Mouse (Mus musculus) gastrocnemius, adult 2 months (tissue): ENCODE measurements at regions not wholly inside any gene's neighbourhood (a gene's known extent, or its start where the extent isn't known, plus 50 kb on each side); places are given as distances from the start of the nearest gene placed in this dataset.
A peak's percentile ranks its signal among the peaks of the same experiment; 100 is the strongest.
"Not testable (repeated sequence)": the region's sequence is repeated elsewhere in the genome, so short reads cannot be mapped to it uniquely, and the experiment has no call there.

Experiments
- DNase-seq: peaks from one replicate; pipeline ENCODE4 v3.0.0; 2022
- H3K27ac ChIP-seq: fragments of 200-600 bp; 2 replicates; pipeline ENCODE4 v1.8.1; 2022; ENCODE audit warnings: mild to moderate bottlenecking
- H3K4me3 ChIP-seq: fragments of 200-600 bp; 2 replicates; pipeline ENCODE4 v1.8.1; 2022; ENCODE audit warnings: mild to moderate bottlenecking, moderate library complexity
- CTCF ChIP-seq: fragments of 200-600 bp; IDR thresholded peaks from 2 replicates; pipeline ENCODE4 v1.8.1; 2022; ENCODE audit warnings: antibody characterized with exemption, mild to moderate bottlenecking, moderate library complexity
- intact Hi-C: fragments of 180-260 bp; cut with DNase I; formaldehyde crosslinking; loops from one replicate; pipeline ENCODE4 v1.15.1; 2025

DNA sequence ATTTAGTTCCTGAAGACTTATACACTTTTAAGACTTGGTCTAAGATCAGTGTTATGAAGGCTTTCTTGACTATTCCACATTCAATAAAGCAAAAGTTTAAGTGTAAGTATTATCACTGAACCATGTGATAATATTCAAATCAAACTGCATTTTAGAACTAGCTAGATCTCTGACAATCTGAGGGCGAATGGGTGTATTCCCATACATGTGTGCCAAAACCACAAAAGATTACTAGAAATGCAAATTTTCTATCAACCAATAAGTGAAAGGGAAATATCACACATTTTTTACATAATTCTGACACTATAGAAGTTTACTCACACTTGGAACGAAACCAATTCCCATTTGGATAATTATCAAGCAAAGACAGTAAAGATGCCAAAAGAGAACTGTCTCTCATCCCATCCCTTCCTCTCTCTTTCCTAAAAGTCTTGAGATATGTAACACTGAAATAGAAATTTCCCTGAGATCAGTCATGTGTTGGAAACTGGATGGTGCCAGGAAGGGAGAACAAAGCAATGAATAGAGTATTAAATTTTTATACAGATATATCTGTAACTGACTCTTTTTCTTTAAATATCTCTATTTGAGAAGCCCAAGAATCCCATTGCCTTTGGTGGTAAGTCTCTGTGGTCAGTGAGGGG, 394.8 kb upstream of the Nrsn1 start:
- H3K27ac ChIP-seq = no peak overlapping the region
- no peak for TF ChIP-seq CTCF
- intact Hi-C loops = no loop called here
- DNase-seq = no peak
- no peak overlapping the region for H3K4me3 ChIP-seq

GRCm38 (mm10) chr13:25648430-25648786, 378.1 kb upstream of the Nrsn1 start:
- no peak for DNase-seq
- H3K27ac ChIP-seq = no peak overlapping the region
- intact Hi-C loops = no loop called here
- H3K4me3 ChIP-seq = no peak overlapping the region
- no peak for TF ChIP-seq CTCF

- DNase-seq = no peak
- no peak for TF ChIP-seq CTCF
- intact Hi-C loops = no loop called here
- Histone ChIP-seq H3K27ac (no peak overlapping the region), H3K4me3 (no peak overlapping the region)
Observed at GRCm38 (mm10) chr13:25647711-25648429, 377.6 kb upstream of the Nrsn1 start.

GRCm38 (mm10) chr13:25639522-25640291, 369.4 kb upstream of the Nrsn1 start:
- no peak overlapping the region for H3K27ac ChIP-seq
- H3K4me3 ChIP-seq = no peak overlapping the region
- intact Hi-C loops = no loop called here
- no peak for TF ChIP-seq CTCF
- DNase-seq = no peak

GRCm38 (mm10) chr13:25629466-25629865, 359.2 kb upstream of the Nrsn1 start:
- no peak overlapping the region for H3K27ac ChIP-seq
- peak; percentile 18 for DNase-seq
- no peak for TF ChIP-seq CTCF
- intact Hi-C loops = no loop called here
- no peak overlapping the region for H3K4me3 ChIP-seq

DNA sequence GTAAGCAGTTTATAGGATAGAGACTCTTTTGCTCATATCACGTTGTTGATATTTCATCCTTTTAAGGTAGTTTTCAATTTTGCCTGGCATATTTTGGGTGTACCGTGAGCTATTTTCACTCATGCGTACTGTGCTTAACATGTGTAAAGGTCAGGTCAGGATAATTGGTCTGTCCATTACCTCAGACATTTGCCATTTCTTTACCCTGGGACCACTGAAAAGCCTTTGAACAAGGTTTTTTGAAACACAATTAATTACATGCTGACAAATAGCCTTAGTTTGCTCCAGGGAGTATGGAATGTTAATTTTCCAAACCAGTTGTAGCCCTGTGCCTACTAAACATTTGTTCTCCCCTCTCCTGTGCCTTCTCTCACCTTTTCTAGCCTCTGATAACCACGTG, 347.3 kb upstream of the Nrsn1 start:
- no peak overlapping the region for H3K4me3 ChIP-seq
- no peak overlapping the region for H3K27ac ChIP-seq
- TF ChIP-seq CTCF = no peak
- no peak for DNase-seq
- intact Hi-C loops = no loop called here

GRCm38 (mm10) chr13:25611986-25612385, 341.7 kb upstream of the Nrsn1 start:
- no peak for DNase-seq
- intact Hi-C loops = no loop called here
- no peak for TF ChIP-seq CTCF
- Histone ChIP-seq H3K4me3 (no peak overlapping the region), H3K27ac (no peak overlapping the region)

DNA sequence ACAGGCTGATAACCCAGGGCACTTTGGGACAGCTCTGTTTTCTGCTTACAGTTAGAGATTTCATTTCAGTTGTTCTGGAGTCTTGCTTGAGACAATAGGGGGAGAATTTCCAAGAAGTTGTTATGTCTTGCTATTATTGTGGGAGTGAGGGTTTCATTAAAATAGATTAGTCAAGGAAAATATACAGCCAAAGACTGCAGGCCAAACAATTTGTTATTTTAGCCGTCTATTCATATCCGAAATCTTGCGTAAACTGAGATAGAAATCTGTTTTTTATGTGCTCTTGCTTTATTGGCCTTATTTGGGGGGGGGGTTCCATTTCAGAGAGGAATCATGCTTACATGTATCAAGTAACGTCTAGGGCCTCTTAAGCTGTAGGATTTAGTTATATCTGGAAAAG, 339.3 kb upstream of the Nrsn1 start:
- no peak for TF ChIP-seq CTCF
- no peak overlapping the region for H3K4me3 ChIP-seq
- H3K27ac ChIP-seq = no peak overlapping the region
- DNase-seq = no peak
- intact Hi-C loops = no loop called here

DNA sequence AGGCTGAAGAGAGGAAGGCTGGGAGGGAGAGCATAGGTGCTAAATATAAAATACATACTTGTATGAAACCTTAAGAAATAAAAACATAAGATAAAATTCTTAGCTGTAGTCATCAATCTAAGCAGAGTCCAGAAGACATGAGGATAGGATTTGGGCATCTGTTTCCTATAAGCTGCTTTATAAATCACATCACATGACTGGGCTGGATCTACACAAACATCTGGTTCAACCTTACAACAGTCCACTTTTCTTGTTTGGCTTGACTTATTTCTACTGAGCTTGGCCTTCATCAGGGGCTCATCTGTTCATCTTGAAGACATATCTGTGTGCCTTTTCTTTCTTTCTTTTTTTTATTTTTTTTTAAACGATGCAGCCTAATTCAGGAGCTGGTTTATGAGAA, 338.9 kb upstream of the Nrsn1 start:
- intact Hi-C loops = no loop called here
- TF ChIP-seq CTCF = no peak
- no peak overlapping the region for H3K4me3 ChIP-seq
- H3K27ac ChIP-seq = no peak overlapping the region
- no peak for DNase-seq

DNA sequence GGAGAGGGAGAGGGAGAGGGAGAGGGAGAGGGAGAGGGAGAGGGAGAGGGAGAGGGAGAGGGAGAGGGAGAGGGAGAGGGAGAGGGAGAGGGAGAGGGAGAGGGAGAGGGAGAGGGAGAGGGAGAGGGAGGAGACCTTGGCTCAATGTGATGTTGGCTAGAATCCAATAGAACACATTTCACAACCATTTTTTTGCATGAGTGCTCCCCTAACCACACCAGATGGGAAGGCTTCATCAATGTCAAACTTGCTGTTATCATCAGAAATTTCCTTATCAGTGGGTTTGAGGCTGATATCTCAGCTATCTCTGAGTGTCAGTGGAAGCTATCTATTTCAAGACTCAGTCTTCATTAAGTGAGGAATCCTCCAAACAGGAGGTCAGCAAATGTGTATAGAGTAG, 331.0 kb upstream of the Nrsn1 start:
- intact Hi-C loops, H3K27ac ChIP-seq, H3K4me3 ChIP-seq, DNase-seq: not testable (repeated sequence)

DNA sequence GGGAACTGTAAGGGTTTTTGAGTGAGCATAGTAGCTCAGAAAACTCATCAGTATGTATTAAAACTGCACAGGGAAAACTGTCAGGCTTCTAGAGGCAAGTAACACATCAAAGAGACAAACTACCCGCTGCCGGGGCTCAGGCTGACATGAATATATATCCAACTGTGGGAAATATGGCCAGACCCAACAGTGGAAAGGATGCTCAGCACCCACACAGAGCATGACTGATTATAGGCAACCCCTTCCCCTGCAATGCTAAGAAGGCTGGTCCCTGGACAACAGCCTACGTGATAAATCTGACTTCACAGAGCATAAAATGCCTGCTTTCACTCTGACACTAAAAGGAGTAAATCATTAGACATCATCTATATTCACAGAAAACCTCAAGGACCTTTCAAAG, 324.3 kb upstream of the Nrsn1 start:
- Histone ChIP-seq H3K27ac (no peak overlapping the region), H3K4me3 (no peak overlapping the region)
- no peak for DNase-seq
- intact Hi-C loops = no loop called here
- TF ChIP-seq CTCF = no peak

DNA sequence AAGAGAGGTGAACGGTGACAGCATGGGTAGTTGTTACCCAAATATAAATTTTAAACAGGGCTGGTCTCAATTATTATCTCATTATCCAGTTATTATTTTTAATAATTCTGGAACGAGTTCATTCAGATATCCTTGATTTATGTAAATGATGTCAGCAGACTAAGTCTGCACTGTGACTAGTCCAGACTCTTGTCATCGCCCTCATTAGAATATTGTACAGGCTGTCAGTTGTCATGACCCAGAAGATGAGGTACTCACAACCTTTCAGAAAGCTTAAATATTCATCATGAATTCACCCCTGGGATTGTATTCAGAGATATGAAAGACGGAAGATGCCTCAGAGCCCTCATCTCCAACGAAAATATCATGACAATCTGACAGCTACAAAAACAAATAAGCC, 300.3 kb upstream of the Nrsn1 start:
- Histone ChIP-seq H3K27ac (no peak overlapping the region), H3K4me3 (no peak overlapping the region)
- no peak for DNase-seq
- intact Hi-C loops = no loop called here
- TF ChIP-seq CTCF = no peak

DNA sequence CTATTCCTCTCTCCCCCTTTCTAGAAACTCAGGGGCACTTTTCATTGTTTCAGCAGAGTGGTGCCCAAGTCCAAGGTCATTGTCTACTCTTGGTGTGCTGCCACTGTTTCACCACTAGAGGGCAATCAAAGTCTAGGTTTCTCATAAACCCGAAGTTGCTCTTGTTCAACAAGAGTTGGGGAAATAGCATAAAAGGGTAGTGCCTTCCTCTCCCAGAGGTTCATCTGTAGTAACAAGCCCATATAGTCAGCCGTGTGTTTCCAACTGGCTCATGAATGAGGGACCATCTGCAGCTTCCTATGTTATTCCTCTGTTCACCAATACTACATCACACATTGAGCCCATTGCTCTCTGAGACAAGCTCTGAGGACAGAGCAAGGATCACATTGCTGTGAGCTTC, 292.4 kb upstream of the Nrsn1 start:
- DNase-seq = peak; percentile 11
- no peak overlapping the region for H3K27ac ChIP-seq
- intact Hi-C loops = no loop called here
- no peak overlapping the region for H3K4me3 ChIP-seq
- peak; percentile 93 for TF ChIP-seq CTCF
